In genomic region chr5:139826357-139827055, GRCm38 (mm10) we compare ENCODE assay signal across 8 mouse cellular contexts. TPM values are rescaled to one million over a fixed set of nuclear protein-coding genes. Genes with fewer than 3 reads are reported as not detected.
DNase-seq lines count a peak whose midpoint lies in the region; ATAC-seq and TF ChIP-seq lines count a peak whose summit lies in the region.

Gene Gm26938 (minus strand): TSS chr5:139826407.
Gene Psmg3 (minus strand): TSS chr5:139826885.

- H3K9ac ChIP-seq in heart, embryonic 11.5 days (ENCODE audit: low read depth, low read length), result peak within 1 kb of the TSS; percentile 84
- H3K9ac ChIP-seq in kidney, embryonic 15.5 days, result peak within 1 kb of the TSS; percentile 81

- peak within 1 kb of the TSS; percentile 84 for H3K4me3 ChIP-seq in heart, embryonic 11.5 days (ENCODE audit: low read depth, low read length)
- H3K4me3 ChIP-seq in kidney, embryonic 15.5 days (replicated peaks), result peak within 1 kb of the TSS; percentile 93

- 0 out of 2 replicates have a peak, but pooled peaks have one; percentile 27 for TF ChIP-seq POLR2A in brain, embryonic 14.5 days (IDR thresholded peaks at IDR 0.05; ENCODE audit: borderline replicate concordance, extremely low read depth, insufficient read depth, insufficient read length, poor library complexity, severe bottlenecking)

- DNase-seq in CD4-positive helper T cell, adult 2 months (ENCODE audit: low read depth, low spot score), result peak; percentile 86
- peak; percentile 95 for DNase-seq in brain, embryonic 14.5 days (ENCODE audit: low read depth)
- DNase-seq in liver, result peak; percentile 85
- DNase-seq in monocyte, adult 2 months (ENCODE audit: low read depth in 1 of 2, low spot score in 2 of 2), result peak; percentile 64 to 90
- DNase-seq in spleen, postnatal 14 days (ENCODE audit: low spot score in 2 of 2), result peak; percentile 81 to 88

- peaks cover 13% of the 10 kb centered on the region for H3K36me3 ChIP-seq in heart, embryonic 11.5 days (ENCODE audit: control insufficient read depth, insufficient read depth, low read length)
- peaks cover 33% of the 10 kb centered on the region for H3K36me3 ChIP-seq in kidney, embryonic 15.5 days

- no peaks in the 10 kb centered on the region for H3K27me3 ChIP-seq in heart, embryonic 11.5 days (ENCODE audit: control insufficient read depth, insufficient read depth, low read length)
- no peaks in the 10 kb centered on the region for H3K27me3 ChIP-seq in kidney, embryonic 15.5 days

- H3K9me3 ChIP-seq in heart, embryonic 11.5 days (replicated peaks; ENCODE audit: control insufficient read depth, low read length), result no peaks in the 10 kb centered on the region
- H3K9me3 ChIP-seq in kidney, embryonic 15.5 days (replicated peaks), result no peaks in the 10 kb centered on the region

- peaks cover 10% of the 10 kb centered on the region for H3K4me1 ChIP-seq in heart, embryonic 11.5 days (ENCODE audit: control insufficient read depth, insufficient read depth, low read length)
- peaks cover 24% of the 10 kb centered on the region for H3K4me1 ChIP-seq in kidney, embryonic 15.5 days

- H3K27ac ChIP-seq in heart, embryonic 11.5 days (ENCODE audit: low read depth, low read length), result peak within 1 kb of the TSS; percentile 50
- H3K27ac ChIP-seq in kidney, embryonic 15.5 days, result peak within 1 kb of the TSS; percentile 79

- 1% methylated on average over 43 of the region's 43 CpGs for WGBS in heart, embryonic 11.5 days (ENCODE audit: insufficient replicate concordance)
- under 1% methylated on average over 43 of the region's 43 CpGs for WGBS in kidney, embryonic 15.5 days

- TF ChIP-seq CTCF in brain, embryonic 14.5 days (IDR thresholded peaks at IDR 0.05; ENCODE audit: borderline replicate concordance, extremely low read depth, insufficient read depth, insufficient read length), result no peak

- peak within 1 kb of the TSS; percentile 96 for H3K4me2 ChIP-seq in heart, embryonic 11.5 days
- peak within 1 kb of the TSS; percentile 67 for H3K4me2 ChIP-seq in kidney, embryonic 15.5 days

- peak; percentile 91 for ATAC-seq in erythroblast, adult 5-6 weeks (replicated peaks; ENCODE audit: low FRiP score, poor library complexity, severe bottlenecking)
- ATAC-seq in heart, embryonic 11.5 days (replicated peaks; ENCODE audit: insufficient number of reproducible peaks, low FRiP score, low TSS enrichment), result peak; percentile 63; the same call in 1 of the 2 replicates
- peak; percentile 87 for ATAC-seq in kidney, embryonic 15.5 days (replicated peaks; ENCODE audit: low FRiP score)

RNA-seq across cellular contexts. Expression of gene Gm26938, which starts in this region (rescaled TPM):
- polyA plus RNA-seq in brain, embryonic 14.5 days (2012; rRNA removed), result 0.53 TPM in 1 of 2 replicates, not detected in the other
- not detected in 2 replicates for total RNA-seq in erythroblast, adult 5-6 weeks (2015; ENCODE audit: low replicate concordance)
- total RNA-seq in erythroblast, adult 5-6 weeks (2017; ENCODE audit: low replicate concordance), result not detected in 2 replicates
- polyA plus RNA-seq in heart, embryonic 11.5 days (2014; fragmentation: Nextera tagmentation; extraction: Ambion mirVana), result not detected in 2 replicates
- polyA plus RNA-seq in kidney, embryonic 15.5 days (2015; fragmentation: Nextera tagmentation; extraction: Ambion mirVana), result not detected in 2 replicates

RNA-seq across cellular contexts. Expression of gene Psmg3, which starts in this region (rescaled TPM):
- polyA plus RNA-seq in brain, embryonic 14.5 days (2012; rRNA removed), result 50.6 and 73.4 TPM in 2 replicates
- 4.0 and 6.0 TPM in 2 replicates for total RNA-seq in erythroblast, adult 5-6 weeks (2015; ENCODE audit: low replicate concordance)
- total RNA-seq in erythroblast, adult 5-6 weeks (2017; ENCODE audit: low replicate concordance), result 4.3 and 6.1 TPM in 2 replicates
- polyA plus RNA-seq in heart, embryonic 11.5 days (2014; fragmentation: Nextera tagmentation; extraction: Ambion mirVana), result 49.6 and 50.1 TPM in 2 replicates
- 74.0 and 77.8 TPM in 2 replicates for polyA plus RNA-seq in kidney, embryonic 15.5 days (2015; fragmentation: Nextera tagmentation; extraction: Ambion mirVana)

Comparison
In these comparisons a context has a peak if more than half of its experiments do, and no peak if none do; other contexts are left out.
1. Peak in every context shown above with its lines: DNase-seq, ATAC-seq, H3K4me3 ChIP-seq and H3K27ac ChIP-seq.